Mouse (Mus musculus): ENCODE results near the gene Ugt2b37. TPM values are rescaled to one million over a fixed set of nuclear protein-coding genes. Genes with fewer than 3 reads are reported as not detected.
"Not testable (repeated sequence)": the region's sequence is repeated elsewhere in the genome, so short reads cannot be mapped to it uniquely, and the experiment has no call there.

Gene Ugt2b37
- total RNA-seq (2022): not detected

- DNase-seq (ENCODE audit: low spot score in 2 of 2): not testable (repeated sequence)
Measured at GRCm38 (mm10) chr5:87254676-87255075, at the start of gene Ugt2b37. Gene Ugt2b37 (minus strand): TSS chr5:87254804.

- DNase-seq (ENCODE audit: low spot score in 2 of 2): not testable (repeated sequence)
Measured at GRCm38 (mm10) chr5:87286180-87286579, 31.6 kb upstream of the Ugt2b37 start.

GRCm38 (mm10) chr5:87275986-87276385, 21.4 kb upstream of the Ugt2b37 start:
- DNase-seq (ENCODE audit: low spot score in 2 of 2): not testable (repeated sequence)

GRCm38 (mm10) chr5:87275581-87275980, 21.0 kb upstream of the Ugt2b37 start:
- no peak for DNase-seq (ENCODE audit: low spot score in 2 of 2)

GRCm38 (mm10) chr5:87255831-87256230, 1.2 kb upstream of the Ugt2b37 start:
- no peak for DNase-seq (ENCODE audit: low spot score in 2 of 2)

GRCm38 (mm10) chr5:87242140-87242539, 12.5 kb downstream of the Ugt2b37 start:
- DNase-seq (ENCODE audit: low spot score in 2 of 2): not testable (repeated sequence)

- DNase-seq (ENCODE audit: low spot score in 2 of 2): not testable (repeated sequence)
Measured at GRCm38 (mm10) chr5:87196430-87196829, 58.2 kb downstream of the Ugt2b37 start.

Other genes with a start within 250 kb of the Ugt2b37 start
- not detected for gene Ugt2b36, start 162.2 kb downstream of the Ugt2b37 start, total RNA-seq (2022)
- under 1 TPM in 1 of 4 experiments, not detected in 3; 0.35 TPM for gene Ugt2b5, start 114.5 kb downstream of the Ugt2b37 start, total RNA-seq (2022)
- not detected for gene Ugt2a3, start 82.4 kb upstream of the Ugt2b37 start, total RNA-seq (2022)
- gene Ugt2b38, start 169.4 kb upstream of the Ugt2b37 start, total RNA-seq (2022): not detected
- gene Ugt2a2, start 227.5 kb upstream of the Ugt2b37 start, total RNA-seq (2022): not detected
- gene Gm43638, start 232.0 kb upstream of the Ugt2b37 start, total RNA-seq (2022): not detected
- not detected for gene Ugt2a1, start 236.1 kb upstream of the Ugt2b37 start, total RNA-seq (2022)

Data from gastrocnemius, adult 8-10 months (tissue).